Mouse (Mus musculus) hindbrain, embryonic 11.5 days (tissue): ENCODE data around the gene Pde7b. TPM values are rescaled to one million over a fixed set of nuclear protein-coding genes. Genes with fewer than 3 reads are reported as not detected.
A peak's percentile ranks its signal among the peaks of the same experiment; 100 is the strongest.

ENCODE experiments used
- ATAC-seq: fragments of 200-750 bp; cut with Nextera tagmentation; 2 replicates; pipeline ENCODE4 v1.8.0; 2017; ENCODE audit warnings: mild to moderate bottlenecking, moderate TSS enrichment, moderate library complexity; ENCODE audit not compliant: low FRiP score
- DNase-seq: peaks from one replicate; pipeline ENCODE4 v3.0.0-alpha.2; 2015; ENCODE audit warnings: low spot score
- H3K27ac ChIP-seq: fragments of 300-500 bp; sonication (generic); 2 replicates; pipeline ENCODE4 v1.5.1; 2014; ENCODE audit warnings: mild to moderate bottlenecking, low read depth, low read length
- H3K27me3 ChIP-seq: fragments of 300-500 bp; sonication (generic); 2 replicates; pipeline ENCODE4 v1.6.1; 2014; ENCODE audit warnings: mild to moderate bottlenecking, low read length, moderate library complexity, mixed read lengths; ENCODE audit not compliant: control insufficient read depth, insufficient read depth
- H3K36me3 ChIP-seq: fragments of 300-500 bp; sonication (generic); 2 replicates; pipeline ENCODE4 v1.6.1; 2014; ENCODE audit warnings: mild to moderate bottlenecking, low read length, moderate library complexity, mixed read lengths; ENCODE audit not compliant: control insufficient read depth, insufficient read depth
- H3K4me1 ChIP-seq: fragments of 300-500 bp; sonication (generic); replicated peaks from 2 replicates; pipeline ENCODE4 v1.6.1; 2014; ENCODE audit warnings: low read length, mixed read lengths; ENCODE audit not compliant: control insufficient read depth, insufficient read depth
- H3K4me2 ChIP-seq: fragments of 300-500 bp; sonication (generic); replicated peaks from 2 replicates; pipeline ENCODE4 v1.6.1; 2014; ENCODE audit warnings: mild to moderate bottlenecking, low read depth, low read length
- H3K4me3 ChIP-seq: fragments of 300-500 bp; sonication (generic); 2 replicates; pipeline ENCODE4 v1.5.1; 2014; ENCODE audit warnings: low read depth, low read length
- H3K9ac ChIP-seq: fragments of 300-500 bp; sonication (generic); 2 replicates; pipeline ENCODE4 v1.6.1; 2014; ENCODE audit warnings: low read depth, low read length
- H3K9me3 ChIP-seq: fragments of 300-500 bp; sonication (generic); 2 replicates; pipeline ENCODE4 v1.6.1; 2016; ENCODE audit warnings: low read length; ENCODE audit not compliant: control insufficient read depth
- WGBS: fragments of 180-500 bp; shearing (Covaris S2); extraction: QIAGEN DNeasy Blood & Tissue Kit; methylation state at CpG from one replicate; pipeline ENCODE4 v1.1.7; 2014; 5-methylcytosine and 5-hydroxymethylcytosine counted together
- polyA plus RNA-seq: library from polyadenylated mRNA; unstranded; fragments of >200 nt; fragmentation: Nextera tagmentation; extraction: Ambion mirVana; gene quantifications from 2 replicates; pipeline ENCODE4 v1.2.1, GENCODE M21; 2014

Gene Pde7b
- polyA plus RNA-seq, 1 experiment from 2014 or later: 3.4 TPM

GRCm38 (mm10) chr10:20568630-20569029, 156.2 kb downstream of the Pde7b start:
- WGBS: 92% methylated on average over 6 of the region's 6 CpGs
- Histone ChIP-seq H3K9me3 (no peaks in the 10 kb centered on the region), H3K4me1 (no peaks in the 10 kb centered on the region), H3K27ac (no peak overlapping the region), H3K4me2 (no peak overlapping the region), H3K4me3 (no peak overlapping the region), H3K27me3 (no peaks in the 10 kb centered on the region), H3K9ac (no peak overlapping the region), H3K36me3 (no peaks in the 10 kb centered on the region)
- ATAC-seq: no peak
- no peak for DNase-seq

- H3K27ac ChIP-seq: no peak overlapping the region
- no peak overlapping the region for H3K4me3 ChIP-seq
- ATAC-seq (no peak), DNase-seq (no peak)
- no peaks in the 10 kb centered on the region for H3K27me3 ChIP-seq
- no peak overlapping the region for H3K4me2 ChIP-seq
- WGBS: 92% methylated on average over 5 of the region's 5 CpGs
- H3K9ac ChIP-seq: no peak overlapping the region
- H3K36me3 ChIP-seq: no peaks in the 10 kb centered on the region
- no peaks in the 10 kb centered on the region for H3K4me1 ChIP-seq
- no peaks in the 10 kb centered on the region for H3K9me3 ChIP-seq
These were observed 157.1 kb downstream of the Pde7b start for GRCm38 (mm10) chr10:20567684-20568236.

GRCm38 (mm10) chr10:20556477-20556876, 168.4 kb downstream of the Pde7b start:
- Histone ChIP-seq H3K27me3 (no peaks in the 10 kb centered on the region), H3K4me1 (no peaks in the 10 kb centered on the region), H3K4me3 (no peak overlapping the region), H3K36me3 (no peaks in the 10 kb centered on the region), H3K27ac (no peak overlapping the region), H3K9me3 (no peaks in the 10 kb centered on the region), H3K4me2 (no peak overlapping the region), H3K9ac (no peak overlapping the region)
- 74% methylated on average over 7 of the region's 7 CpGs for WGBS
- no peak for DNase-seq
- ATAC-seq: no peak

GRCm38 (mm10) chr10:20551341-20551740, 173.5 kb downstream of the Pde7b start:
- no peaks in the 10 kb centered on the region for H3K27me3 ChIP-seq
- no peaks in the 10 kb centered on the region for H3K4me1 ChIP-seq
- no peak overlapping the region for H3K9ac ChIP-seq
- no peak for DNase-seq
- no peaks in the 10 kb centered on the region for H3K36me3 ChIP-seq
- no peak for ATAC-seq
- no peak overlapping the region for H3K4me2 ChIP-seq
- H3K27ac ChIP-seq: no peak overlapping the region
- H3K4me3 ChIP-seq: no peak overlapping the region
- no peaks in the 10 kb centered on the region for H3K9me3 ChIP-seq

- H3K4me3 ChIP-seq: no peak overlapping the region
- H3K36me3 ChIP-seq: no peaks in the 10 kb centered on the region
- H3K4me1 ChIP-seq: no peaks in the 10 kb centered on the region
- H3K27me3 ChIP-seq: no peaks in the 10 kb centered on the region
- no peak overlapping the region for H3K9ac ChIP-seq
- H3K27ac ChIP-seq: no peak overlapping the region
- H3K9me3 ChIP-seq: no peaks in the 10 kb centered on the region
- no peak for DNase-seq
- 72% methylated on average over 3 of the region's 3 CpGs for WGBS
- no peak for ATAC-seq
- H3K4me2 ChIP-seq: no peak overlapping the region
These were observed 174.1 kb downstream of the Pde7b start for GRCm38 (mm10) chr10:20550771-20551170.

- Histone ChIP-seq H3K4me3 (no peak overlapping the region), H3K36me3 (no peaks in the 10 kb centered on the region), H3K9ac (no peak overlapping the region), H3K27ac (no peak overlapping the region), H3K4me2 (no peak overlapping the region), H3K27me3 (no peaks in the 10 kb centered on the region), H3K4me1 (no peaks in the 10 kb centered on the region), H3K9me3 (no peaks in the 10 kb centered on the region)
- ATAC-seq (no peak), DNase-seq (no peak)
- WGBS: 57% methylated on average over 5 of the region's 5 CpGs
These were observed 174.7 kb downstream of the Pde7b start for GRCm38 (mm10) chr10:20550161-20550560.

- DNase-seq (peak; percentile 45), ATAC-seq (no peak)
- WGBS: 15% methylated on average over 13 of the region's 13 CpGs
- Histone ChIP-seq H3K27me3 (no peaks in the 10 kb centered on the region), H3K36me3 (no peaks in the 10 kb centered on the region), H3K4me1 (no peaks in the 10 kb centered on the region), H3K4me2 (peak overlapping the region; percentile 58), H3K27ac (no peak overlapping the region), H3K9ac (no peak overlapping the region; the same call in 1 of the 2 replicates), H3K4me3 (peak overlapping the region; percentile 30; the same call in 1 of the 2 replicates), H3K9me3 (no peaks in the 10 kb centered on the region)
These were observed 175.8 kb downstream of the Pde7b start for GRCm38 (mm10) chr10:20548833-20549710.

- Histone ChIP-seq H3K4me1 (no peaks in the 10 kb centered on the region), H3K4me3 (peak overlapping the region; percentile 30), H3K27ac (no peak overlapping the region), H3K9ac (peak overlapping the region; percentile 47), H3K36me3 (no peaks in the 10 kb centered on the region), H3K9me3 (no peaks in the 10 kb centered on the region), H3K27me3 (no peaks in the 10 kb centered on the region), H3K4me2 (peak overlapping the region; percentile 58)
- ATAC-seq: peak; percentile 63
- peak; percentile 66 for DNase-seq
- 1% methylated on average over 19 of the region's 19 CpGs for WGBS
These were observed 176.8 kb downstream of the Pde7b start for GRCm38 (mm10) chr10:20547951-20548551.
